Mouse (Mus musculus): Measurements from ENCODE around the gene Myh2. TPM values are rescaled to one million over a fixed set of nuclear protein-coding genes. Genes with fewer than 3 reads are reported as not detected.

The Myh2 gene
- polyA plus RNA-seq, 1 experiment from 2014 or later = 0.07 TPM

DNA sequence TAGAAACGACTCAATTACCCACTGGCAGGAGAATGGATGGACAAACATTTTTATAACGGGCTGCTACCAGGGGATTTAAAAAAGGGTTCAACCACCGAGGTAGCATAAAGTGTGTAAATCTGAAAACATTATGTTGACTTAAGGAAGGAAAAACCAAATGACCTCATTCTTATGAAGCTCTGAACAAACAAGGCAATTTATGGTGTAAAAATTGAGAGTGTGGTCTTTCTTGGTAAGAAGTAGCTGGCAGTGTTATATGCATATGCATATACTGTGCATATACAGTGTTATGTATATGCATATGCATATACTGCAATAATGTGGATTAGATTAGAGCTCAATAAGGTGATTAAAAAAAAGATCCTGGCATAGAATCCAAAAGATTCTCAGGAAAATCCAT, 19.7 kb upstream of the Myh2 start:
- no peak for ATAC-seq
- Histone ChIP-seq H3K4me1 (replicated peaks; ENCODE audit: control insufficient read depth, insufficient read depth, low read length) (no peaks in the 10 kb centered on the region), H3K9ac (ENCODE audit: low read depth, low read length) (no peak overlapping the region), H3K27ac (ENCODE audit: low read depth, low read length) (no peak overlapping the region), H3K4me2 (replicated peaks; ENCODE audit: low read depth) (no peak overlapping the region), H3K36me3 (ENCODE audit: control insufficient read depth, insufficient read depth) (no peaks in the 10 kb centered on the region), H3K27me3 (replicated peaks; ENCODE audit: control insufficient read depth, insufficient read depth, low read length) (no peaks in the 10 kb centered on the region), H3K9me3 (ENCODE audit: control insufficient read depth) (no peaks in the 10 kb centered on the region), H3K4me3 (ENCODE audit: low read depth, low read length) (no peak overlapping the region)
- WGBS = 56% methylated on average over 3 of the region's 3 CpGs
- no peak for TF ChIP-seq CTCF (IDR thresholded peaks at IDR 0.05; ENCODE audit: low read depth)

DNA sequence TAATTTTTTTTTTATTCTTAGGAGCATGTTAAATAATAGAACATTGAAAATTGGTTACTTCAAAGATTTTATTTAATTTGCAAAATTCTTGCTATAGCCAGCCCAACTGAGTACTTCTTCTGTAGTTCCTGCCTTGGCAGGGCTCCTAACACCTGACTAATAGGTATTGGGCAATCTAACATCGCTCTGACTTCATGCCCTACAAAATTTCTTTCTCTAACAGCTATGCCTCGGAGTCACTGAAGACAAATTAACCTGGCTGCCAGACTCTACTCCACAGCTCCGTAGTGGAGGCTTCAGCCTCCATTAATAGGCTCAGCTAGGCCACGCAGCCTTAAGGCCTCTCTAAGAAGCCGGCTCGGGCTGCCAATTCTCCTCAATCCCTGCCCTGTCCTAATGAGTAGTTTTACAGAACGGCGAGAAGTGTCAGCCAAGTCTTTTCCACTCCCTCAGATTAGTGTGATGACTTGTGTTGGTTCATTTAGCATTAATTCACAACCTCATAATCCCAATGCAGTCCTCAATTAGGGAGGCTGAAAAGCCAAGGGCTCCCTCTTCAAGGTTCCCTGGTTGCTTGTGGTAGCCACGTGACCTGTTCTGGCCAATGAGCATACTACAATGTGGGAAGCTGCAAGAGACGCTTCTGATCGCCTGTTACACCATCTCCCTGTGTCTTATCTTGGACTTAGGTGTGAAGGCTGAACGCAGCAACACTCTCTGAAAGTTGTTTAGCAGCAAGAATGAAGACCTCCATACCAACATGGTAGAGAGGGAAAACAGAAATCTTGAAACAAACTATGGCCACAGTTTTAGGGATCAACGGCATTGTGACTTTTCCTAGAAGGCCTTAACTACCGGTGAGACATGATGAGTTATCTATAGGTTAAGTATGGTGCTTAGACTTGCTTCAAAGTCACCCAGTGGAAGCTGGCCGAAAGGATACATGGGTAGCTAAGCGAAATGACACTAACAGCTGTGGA, 18.9 kb upstream of the Myh2 start:
- Histone ChIP-seq H3K36me3 (ENCODE audit: control insufficient read depth, insufficient read depth) (no peaks in the 10 kb centered on the region), H3K4me1 (replicated peaks; ENCODE audit: control insufficient read depth, insufficient read depth, low read length) (no peaks in the 10 kb centered on the region), H3K4me2 (replicated peaks; ENCODE audit: low read depth) (no peak overlapping the region), H3K9me3 (ENCODE audit: control insufficient read depth) (no peaks in the 10 kb centered on the region), H3K27me3 (replicated peaks; ENCODE audit: control insufficient read depth, insufficient read depth, low read length) (no peaks in the 10 kb centered on the region), H3K9ac (ENCODE audit: low read depth, low read length) (no peak overlapping the region), H3K27ac (ENCODE audit: low read depth, low read length) (no peak overlapping the region), H3K4me3 (ENCODE audit: low read depth, low read length) (no peak overlapping the region)
- ATAC-seq = no peak
- WGBS = 87% methylated on average over 16 of the region's 16 CpGs
- TF ChIP-seq CTCF (IDR thresholded peaks at IDR 0.05; ENCODE audit: low read depth) = no peak

DNA sequence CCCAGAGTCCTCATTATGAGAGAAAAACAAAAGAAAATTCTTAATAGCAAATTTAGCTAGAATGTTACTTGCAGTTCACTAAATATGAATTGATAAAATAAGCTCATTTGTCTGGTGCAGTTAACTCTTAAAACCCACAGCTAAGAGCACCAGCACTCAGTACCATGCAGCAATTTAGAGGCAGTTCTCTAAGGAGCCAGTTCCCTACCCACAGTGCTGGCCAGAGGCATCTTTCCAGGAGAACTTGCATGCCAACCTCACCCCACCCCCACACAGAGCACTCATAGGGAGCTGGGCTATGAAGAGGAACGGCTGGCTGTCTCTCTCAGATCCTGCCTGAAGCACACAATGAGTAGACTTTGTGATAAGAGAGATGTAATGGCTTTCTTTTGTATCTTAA, 17.7 kb upstream of the Myh2 start:
- TF ChIP-seq CTCF (IDR thresholded peaks at IDR 0.05; ENCODE audit: low read depth) = no peak
- H3K4me2 ChIP-seq (replicated peaks; ENCODE audit: low read depth) = no peak overlapping the region
- no peak overlapping the region for H3K4me3 ChIP-seq (ENCODE audit: low read depth, low read length)
- no peak overlapping the region for H3K27ac ChIP-seq (ENCODE audit: low read depth, low read length)
- no peaks in the 10 kb centered on the region for H3K27me3 ChIP-seq (replicated peaks; ENCODE audit: control insufficient read depth, insufficient read depth, low read length)
- WGBS = 14% methylated on average over 1 of the region's 1 CpGs
- H3K9me3 ChIP-seq (ENCODE audit: control insufficient read depth) = no peaks in the 10 kb centered on the region
- H3K36me3 ChIP-seq (ENCODE audit: control insufficient read depth, insufficient read depth) = no peaks in the 10 kb centered on the region
- no peaks in the 10 kb centered on the region for H3K4me1 ChIP-seq (replicated peaks; ENCODE audit: control insufficient read depth, insufficient read depth, low read length)
- ATAC-seq = no peak
- no peak overlapping the region for H3K9ac ChIP-seq (ENCODE audit: low read depth, low read length)

DNA sequence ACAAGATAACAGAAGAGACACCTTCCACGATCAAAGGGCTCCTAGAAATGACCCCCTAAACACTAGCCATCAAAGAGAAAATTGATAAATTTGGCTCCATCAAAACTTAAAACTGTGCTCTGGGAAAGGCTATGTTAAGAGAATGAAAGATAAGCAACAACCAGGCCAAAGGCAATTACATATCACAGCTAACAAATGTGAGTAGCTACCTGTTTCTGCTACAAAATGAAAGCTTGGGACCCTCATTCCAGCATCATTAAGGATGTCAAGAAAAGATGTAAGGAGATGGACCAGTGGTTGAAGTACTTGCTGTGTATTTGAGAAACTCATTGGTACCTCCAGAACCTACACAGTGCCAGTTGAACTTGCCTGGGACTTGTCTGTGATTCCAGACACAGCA, 17.0 kb upstream of the Myh2 start:
- Histone ChIP-seq H3K27me3 (replicated peaks; ENCODE audit: control insufficient read depth, insufficient read depth, low read length) (no peaks in the 10 kb centered on the region), H3K4me1 (replicated peaks; ENCODE audit: control insufficient read depth, insufficient read depth, low read length) (no peaks in the 10 kb centered on the region), H3K4me2 (replicated peaks; ENCODE audit: low read depth) (no peak overlapping the region), H3K9me3 (ENCODE audit: control insufficient read depth) (no peaks in the 10 kb centered on the region), H3K36me3 (ENCODE audit: control insufficient read depth, insufficient read depth) (no peaks in the 10 kb centered on the region), H3K9ac (ENCODE audit: low read depth, low read length) (no peak overlapping the region), H3K27ac (ENCODE audit: low read depth, low read length) (no peak overlapping the region), H3K4me3 (ENCODE audit: low read depth, low read length) (no peak overlapping the region)
- no peak for ATAC-seq
- TF ChIP-seq CTCF (IDR thresholded peaks at IDR 0.05; ENCODE audit: low read depth) = no peak
- WGBS = 60% methylated on average over 1 of the region's 1 CpGs

- no peak overlapping the region for H3K27ac ChIP-seq (ENCODE audit: low read depth, low read length)
- no peak overlapping the region for H3K9ac ChIP-seq (ENCODE audit: low read depth, low read length)
- no peaks in the 10 kb centered on the region for H3K9me3 ChIP-seq (ENCODE audit: control insufficient read depth)
- no peaks in the 10 kb centered on the region for H3K4me1 ChIP-seq (replicated peaks; ENCODE audit: control insufficient read depth, insufficient read depth, low read length)
- no peak for TF ChIP-seq CTCF (IDR thresholded peaks at IDR 0.05; ENCODE audit: low read depth)
- no peaks in the 10 kb centered on the region for H3K27me3 ChIP-seq (replicated peaks; ENCODE audit: control insufficient read depth, insufficient read depth, low read length)
- no peak overlapping the region for H3K4me3 ChIP-seq (ENCODE audit: low read depth, low read length)
- no peak overlapping the region for H3K4me2 ChIP-seq (replicated peaks; ENCODE audit: low read depth)
- no peaks in the 10 kb centered on the region for H3K36me3 ChIP-seq (ENCODE audit: control insufficient read depth, insufficient read depth)
- ATAC-seq = no peak
- 83% methylated on average over 2 of the region's 2 CpGs for WGBS
These were observed 15.2 kb upstream of the Myh2 start for GRCm38 (mm10) chr11:67155650-67156049.

DNA sequence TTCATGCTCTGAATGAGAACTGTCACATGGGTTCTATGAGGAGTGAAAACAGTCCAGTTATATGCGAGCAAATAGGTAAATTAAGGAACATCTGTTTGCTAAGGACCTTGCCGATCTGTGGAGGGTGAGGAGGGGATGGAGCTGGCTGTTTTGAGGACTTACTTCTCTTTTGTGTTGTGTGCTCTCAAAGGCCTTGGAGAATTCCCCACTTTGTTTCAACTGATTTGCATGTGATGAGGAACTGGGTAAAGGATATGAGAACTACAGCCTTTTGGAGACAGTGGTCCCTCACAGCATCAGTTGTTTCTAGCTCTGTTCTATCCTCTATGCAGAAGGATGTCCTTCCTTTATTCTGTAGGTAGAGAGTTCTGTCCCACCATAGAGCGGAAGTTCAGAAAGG, 10.7 kb upstream of the Myh2 start:
- H3K4me1 ChIP-seq (replicated peaks; ENCODE audit: control insufficient read depth, insufficient read depth, low read length) = no peaks in the 10 kb centered on the region
- no peak for ATAC-seq
- H3K4me2 ChIP-seq (replicated peaks; ENCODE audit: low read depth) = no peak overlapping the region
- no peaks in the 10 kb centered on the region for H3K27me3 ChIP-seq (replicated peaks; ENCODE audit: control insufficient read depth, insufficient read depth, low read length)
- 91% methylated on average over 3 of the region's 3 CpGs for WGBS
- no peaks in the 10 kb centered on the region for H3K36me3 ChIP-seq (ENCODE audit: control insufficient read depth, insufficient read depth)
- no peak overlapping the region for H3K27ac ChIP-seq (ENCODE audit: low read depth, low read length)
- H3K9ac ChIP-seq (ENCODE audit: low read depth, low read length) = no peak overlapping the region
- H3K9me3 ChIP-seq (ENCODE audit: control insufficient read depth) = no peaks in the 10 kb centered on the region
- no peak for TF ChIP-seq CTCF (IDR thresholded peaks at IDR 0.05; ENCODE audit: low read depth)
- H3K4me3 ChIP-seq (ENCODE audit: low read depth, low read length) = no peak overlapping the region
